Mouse (Mus musculus) MEL (cell line): ENCODE results near the gene Srgap1.

Experiments used
- CTCF ChIP-seq, 3 experiments: IDR thresholded peaks in 2 of 3; conservative IDR thresholded peaks in 1 of 3; 2 replicates each; pipeline ENCODE4 v1.5.1; 2011 to 2012; ENCODE audit warnings: low read length in 3 of 3, low read depth in 2 of 3, mild to moderate bottlenecking in 2 of 3, improper control_type of control experiment in 1 of 3, inconsistent platforms in 1 of 3, mixed read lengths in 1 of 3, moderate library complexity in 1 of 3; ENCODE audit not compliant: control insufficient read depth in 1 of 3, insufficient read depth in 1 of 3, poor library complexity in 1 of 3, severe bottlenecking in 1 of 3
- SMC3 ChIP-seq: IDR thresholded peaks from 2 replicates; pipeline ENCODE4 v1.6.1; 2011; ENCODE audit warnings: low read depth, low read length, improper control_type of control experiment
- USF2 ChIP-seq, 2 experiments: IDR thresholded peaks; 2 replicates each; pipeline ENCODE4 v1.6.1; 2011 to 2012; ENCODE audit warnings: improper control_type of control experiment in 2 of 2, low read length in 2 of 2, borderline replicate concordance in 1 of 2, inconsistent platforms in 1 of 2, low read depth in 1 of 2, mild to moderate bottlenecking in 1 of 2; ENCODE audit not compliant: insufficient read depth in 1 of 2

DNA sequence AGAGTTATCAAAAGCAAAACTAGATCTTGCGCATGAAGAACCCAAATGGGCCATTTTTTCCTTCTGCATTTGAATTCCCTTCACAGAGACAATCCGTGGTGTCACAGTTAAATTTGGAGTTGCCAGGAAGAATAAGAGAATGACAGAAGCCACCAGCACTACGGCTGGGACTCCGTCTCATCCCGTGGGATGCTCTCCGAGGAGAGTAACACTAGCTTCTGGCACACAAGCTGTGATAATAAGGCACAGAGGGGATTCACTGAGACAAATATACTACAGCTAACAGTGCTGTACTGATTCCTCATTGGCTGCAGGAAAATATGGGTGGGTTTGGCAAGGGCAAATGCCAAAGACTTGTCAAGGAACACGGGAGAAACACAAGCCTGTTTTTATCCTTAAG lies 201.4 kb downstream of the Srgap1 start:
- TF ChIP-seq USF2 (IDR thresholded peaks at IDR 0.05; ENCODE audit: borderline replicate concordance in 1 of 2, insufficient read depth in 1 of 2, low read depth in 1 of 2, low read length in 2 of 2) (no peak), CTCF (IDR thresholded peaks at IDR 0.05 in 2 of 3, conservative IDR thresholded peaks at IDR 0.05 in 1 of 3; ENCODE audit: control insufficient read depth in 1 of 3, insufficient read depth in 1 of 3, low read depth in 2 of 3, low read length in 3 of 3, poor library complexity in 1 of 3, severe bottlenecking in 1 of 3) (no peak), SMC3 (no peak)
